Mouse (Mus musculus) limb, embryonic 10.5 days (tissue): ENCODE data around the gene Olfr974. TPM values are rescaled to one million over a fixed set of nuclear protein-coding genes. Genes with fewer than 3 reads are reported as not detected.
"Not testable (repeated sequence)": the region's sequence is repeated elsewhere in the genome, so short reads cannot be mapped to it uniquely, and the experiment has no call there.

ENCODE experiments used
- DNase-seq: peaks from one replicate; pipeline ENCODE4 v3.0.0-alpha.2; 2017; ENCODE audit warnings: low spot score
- H3K27ac ChIP-seq: fragments of 300-500 bp; sonication (generic); 2 replicates; pipeline ENCODE4 v1.5.1; 2016; ENCODE audit warnings: mild to moderate bottlenecking
- H3K27me3 ChIP-seq: fragments of 300-500 bp; sonication (generic); 2 replicates; pipeline ENCODE4 v1.6.1; 2016; ENCODE audit warnings: low read depth, mild to moderate bottlenecking; ENCODE audit not compliant: poor library complexity, severe bottlenecking
- H3K36me3 ChIP-seq: fragments of 300-500 bp; sonication (generic); 2 replicates; pipeline ENCODE4 v1.6.1; 2016; ENCODE audit warnings: mild to moderate bottlenecking, moderate library complexity
- H3K4me1 ChIP-seq: fragments of 300-500 bp; sonication (generic); 2 replicates; pipeline ENCODE4 v1.6.1; 2016
- H3K4me3 ChIP-seq: fragments of 300-500 bp; sonication (generic); 2 replicates; pipeline ENCODE4 v1.5.1; 2016; ENCODE audit warnings: mild to moderate bottlenecking, moderate library complexity
- H3K9me3 ChIP-seq: fragments of 300-500 bp; sonication (generic); replicated peaks from 2 replicates; pipeline ENCODE4 v1.6.1; 2016; ENCODE audit warnings: mild to moderate bottlenecking
- WGBS: fragments of 180-500 bp; shearing (Covaris S2); methylation state at CpG from one replicate; pipeline ENCODE4 v1.1.7; 2016; 5-methylcytosine and 5-hydroxymethylcytosine counted together
- polyA plus RNA-seq: library from polyadenylated mRNA; unstranded; fragments of >200 nt; fragmentation: Nextera tagmentation; extraction: Ambion mirVana; gene quantifications from 2 replicates; pipeline ENCODE4 v1.2.1, GENCODE M21; 2016

The Olfr974 gene
- not detected in 2 replicates for polyA plus RNA-seq

DNA sequence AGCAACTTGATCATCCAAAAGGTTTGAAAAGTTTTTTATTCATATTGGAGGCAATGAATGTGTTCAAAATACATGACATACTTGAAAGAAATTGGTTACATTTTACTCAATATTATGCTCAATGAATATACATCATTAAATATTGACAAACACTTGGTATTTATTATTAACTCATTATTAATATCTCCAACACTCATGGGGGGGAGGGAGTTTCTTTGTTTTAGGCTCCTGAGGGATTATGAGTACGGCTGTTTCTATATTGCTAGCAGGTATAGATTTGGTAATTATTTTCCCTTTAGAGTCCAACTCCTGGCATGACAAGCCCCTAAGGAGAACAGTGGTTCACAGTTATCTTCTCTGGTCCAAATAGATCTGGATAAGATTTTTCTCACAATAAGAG is at the start of gene Olfr974:
Gene Olfr974 (plus strand): TSS at position 301 of the 400 bp plus-strand sequence.
- H3K9me3 ChIP-seq = no peaks in the 10 kb centered on the region
- no peak within 1 kb of the TSS for H3K27ac ChIP-seq
- H3K36me3 ChIP-seq = no peaks in the 10 kb centered on the region
- H3K4me1 ChIP-seq = no peaks in the 10 kb centered on the region
- 95% methylated on average over 1 of the region's 1 CpGs for WGBS
- no peaks in the 10 kb centered on the region for H3K27me3 ChIP-seq
- DNase-seq = no peak
- H3K4me3 ChIP-seq = no peak within 1 kb of the TSS

DNA sequence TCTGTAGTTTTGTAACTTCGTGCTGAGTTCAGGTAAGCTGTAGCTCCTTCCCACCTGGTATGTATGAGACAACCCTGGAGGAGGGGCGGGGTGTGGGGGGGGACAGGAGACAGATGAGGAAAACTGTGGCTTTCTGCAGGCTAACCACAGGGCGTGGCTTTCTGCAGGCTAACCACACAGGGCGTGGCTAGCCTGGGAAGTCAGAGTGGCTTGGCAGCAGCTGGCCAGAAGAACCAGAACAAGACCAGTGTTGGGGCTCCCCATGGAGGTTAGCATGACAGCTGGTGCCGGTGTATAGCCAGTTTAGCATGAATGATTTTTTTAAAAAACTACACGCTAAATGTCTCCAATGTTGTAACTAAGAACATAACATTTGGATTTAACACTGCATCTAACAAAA is 32.2 kb upstream of the Olfr974 start:
- Histone ChIP-seq H3K4me3 (no peak overlapping the region), H3K27me3 (no peaks in the 10 kb centered on the region), H3K36me3 (no peaks in the 10 kb centered on the region), H3K27ac (no peak overlapping the region), H3K4me1 (no peaks in the 10 kb centered on the region), H3K9me3 (no peaks in the 10 kb centered on the region)
- WGBS = 77% methylated on average over 6 of the region's 6 CpGs
- no peak for DNase-seq

DNA sequence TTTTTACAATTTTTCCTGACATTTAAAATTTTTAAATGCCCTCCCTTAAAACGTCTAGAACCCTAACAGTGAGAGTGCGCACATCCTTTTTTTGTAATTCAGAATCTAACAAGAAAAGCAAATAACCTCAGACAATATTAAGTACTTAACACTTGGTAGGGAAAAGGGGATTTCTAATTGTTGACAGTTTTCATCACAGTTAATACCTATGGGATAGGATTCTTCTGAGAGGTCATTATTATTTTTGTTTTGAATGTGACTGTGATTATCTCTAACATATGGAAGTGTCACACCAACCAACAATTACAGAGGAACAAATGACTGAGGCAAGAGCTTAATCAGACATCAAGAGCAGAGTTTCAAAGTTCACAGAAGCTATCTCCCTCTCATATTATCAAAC is 30.3 kb upstream of the Olfr974 start, which contains the start of gene Olfr229:
Gene Olfr229 (plus strand): TSS at position 301 of the 400 bp plus-strand sequence.
- WGBS = 78% methylated on average over 2 of the region's 2 CpGs
- H3K4me3 ChIP-seq = no peak within 1 kb of the TSS
- no peaks in the 10 kb centered on the region for H3K36me3 ChIP-seq
- no peak for DNase-seq
- no peaks in the 10 kb centered on the region for H3K4me1 ChIP-seq
- H3K27me3 ChIP-seq = no peaks in the 10 kb centered on the region
- no peak within 1 kb of the TSS for H3K27ac ChIP-seq
- H3K9me3 ChIP-seq = no peaks in the 10 kb centered on the region

DNA sequence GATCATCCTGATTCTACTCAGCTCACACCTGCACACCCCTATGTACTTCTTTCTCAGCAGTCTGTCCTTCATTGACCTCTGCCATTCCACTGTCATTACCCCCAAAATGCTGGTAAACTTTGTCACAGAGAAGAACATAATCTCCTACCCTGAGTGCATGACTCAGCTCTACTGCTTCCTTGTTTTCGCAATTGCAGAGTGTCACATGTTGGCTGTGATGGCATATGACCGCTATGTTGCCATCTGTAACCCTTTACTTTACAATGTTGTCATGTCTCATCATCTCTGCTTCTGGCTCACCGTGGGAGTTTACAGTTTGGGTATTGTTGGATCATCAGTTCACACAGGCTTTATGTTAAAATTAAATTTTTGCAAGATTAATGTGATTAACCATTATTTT is 27.4 kb upstream of the Olfr974 start:
- no peak overlapping the region for H3K27ac ChIP-seq
- H3K27me3 ChIP-seq = no peaks in the 10 kb centered on the region
- WGBS = 92% methylated on average over 3 of the region's 3 CpGs
- no peaks in the 10 kb centered on the region for H3K36me3 ChIP-seq
- no peaks in the 10 kb centered on the region for H3K4me1 ChIP-seq
- no peak for DNase-seq
- H3K9me3 ChIP-seq = no peaks in the 10 kb centered on the region
- H3K4me3 ChIP-seq = no peak overlapping the region

DNA sequence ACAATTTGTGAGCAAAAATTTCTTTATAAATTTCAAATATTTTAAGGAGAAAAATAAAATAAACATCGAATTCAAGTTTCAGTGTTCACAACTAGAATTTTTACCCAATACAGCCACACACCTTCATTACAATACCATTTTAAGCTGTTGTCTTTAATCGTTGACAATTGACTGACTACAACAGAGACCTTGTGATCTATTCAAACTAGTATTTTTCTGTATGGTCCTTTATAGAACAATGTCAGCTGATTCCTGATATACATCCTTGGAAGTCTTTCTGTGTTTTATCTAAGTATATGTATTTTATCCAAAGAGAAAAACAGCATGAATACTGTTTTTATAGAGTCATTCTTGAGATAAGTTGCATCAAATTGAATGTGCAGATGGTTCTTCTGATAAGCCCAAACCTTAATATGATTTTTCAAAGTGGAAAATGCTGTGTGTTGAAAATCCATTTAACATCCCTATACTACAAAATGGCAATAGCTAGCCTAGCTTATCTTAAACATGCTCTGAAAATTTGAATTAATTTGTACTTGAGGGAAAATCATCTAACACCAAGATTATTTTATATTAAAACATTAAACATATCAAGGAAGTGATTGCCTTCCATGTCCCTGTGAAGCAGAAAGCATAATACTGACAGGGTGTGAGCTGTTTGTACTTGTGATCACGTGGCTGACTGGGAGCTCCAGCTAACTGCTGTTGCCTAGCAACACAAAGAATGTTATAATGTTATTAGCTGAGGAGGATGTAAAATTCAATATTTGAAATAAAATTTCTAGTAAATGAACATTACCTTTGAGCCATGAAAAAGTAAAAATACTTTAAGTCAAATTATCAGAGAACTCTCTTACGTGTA is 9.1 kb upstream of the Olfr974 start:
- H3K27me3 ChIP-seq, H3K4me3 ChIP-seq, H3K9me3 ChIP-seq, H3K36me3 ChIP-seq, DNase-seq, H3K4me1 ChIP-seq, H3K27ac ChIP-seq: not testable (repeated sequence)
- no CpG with 5 or more reads among the region's 4 CpGs for WGBS

DNA sequence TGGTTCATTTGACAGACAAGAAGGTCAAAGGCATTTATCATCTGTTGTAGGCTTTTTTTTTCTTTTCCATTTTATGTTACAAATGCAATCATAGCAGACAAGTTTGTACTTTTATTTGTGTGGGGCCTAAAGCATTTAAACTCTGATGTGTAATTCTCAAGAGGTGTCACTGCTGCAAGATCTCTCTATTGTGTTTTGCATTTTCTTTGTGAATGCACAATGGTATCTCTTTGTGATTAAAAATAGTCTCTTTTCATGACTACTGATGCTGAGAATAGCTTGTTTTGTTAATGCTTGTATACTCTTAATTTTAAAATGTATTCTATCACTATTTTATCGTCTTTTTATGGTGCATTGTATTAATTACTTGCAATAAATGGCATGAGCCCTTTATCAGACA is 8.5 kb upstream of the Olfr974 start:
- H3K4me1 ChIP-seq, DNase-seq, H3K4me3 ChIP-seq, H3K36me3 ChIP-seq, H3K9me3 ChIP-seq, H3K27ac ChIP-seq, H3K27me3 ChIP-seq: not testable (repeated sequence)
- 76% methylated on average over 1 of the region's 1 CpGs for WGBS

DNA sequence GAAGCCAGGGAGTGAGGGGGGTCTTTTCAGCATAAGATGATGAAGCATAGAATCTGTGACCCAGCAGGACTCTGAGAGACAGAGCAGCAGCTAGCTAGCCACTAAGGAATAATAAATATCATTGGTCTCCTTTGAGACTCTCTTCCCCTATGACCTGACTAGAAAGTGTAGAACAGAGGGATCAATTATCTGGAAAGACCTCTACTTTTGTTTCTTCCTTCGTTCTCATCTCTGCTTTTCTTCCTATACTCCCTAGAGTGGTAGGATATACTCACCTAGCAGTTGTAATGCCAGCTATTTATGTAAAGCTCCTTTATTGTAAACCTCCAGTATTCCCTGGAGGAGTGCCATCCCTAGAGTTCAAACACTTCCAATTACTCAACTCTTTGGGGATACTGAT is 14.6 kb downstream of the Olfr974 start, which contains the start of gene Olfr975:
Gene Olfr975 (minus strand): TSS at position 101 of the 400 bp plus-strand sequence.
- H3K27me3 ChIP-seq = no peaks in the 10 kb centered on the region
- WGBS = 74% methylated on average over 1 of the region's 1 CpGs
- no peak within 1 kb of the TSS for H3K27ac ChIP-seq
- H3K4me1 ChIP-seq = no peaks in the 10 kb centered on the region
- DNase-seq = no peak
- no peaks in the 10 kb centered on the region for H3K36me3 ChIP-seq
- H3K4me3 ChIP-seq = no peak within 1 kb of the TSS
- no peaks in the 10 kb centered on the region for H3K9me3 ChIP-seq

DNA sequence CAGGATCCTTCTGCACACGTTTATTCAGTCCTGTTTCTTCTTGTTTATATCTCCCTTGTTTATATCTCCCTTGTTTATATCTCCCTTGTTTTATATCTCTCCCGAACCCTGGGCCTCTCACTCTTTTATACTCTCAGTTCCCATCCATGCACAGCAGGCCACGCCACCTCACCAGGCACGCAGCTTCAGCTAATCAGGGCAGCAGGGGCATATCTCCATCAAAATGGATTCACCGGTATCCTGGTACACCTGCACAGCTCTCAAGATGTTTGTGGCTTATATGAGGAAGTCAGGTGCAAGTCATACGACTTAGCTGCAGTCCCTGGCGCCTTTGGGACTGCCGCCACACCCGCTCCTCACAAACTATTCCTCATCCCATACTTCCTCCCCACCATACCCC is 23.7 kb downstream of the Olfr974 start, which contains the start of gene Olfr976:
Gene Olfr976 (minus strand): TSS at position 101 of the 400 bp plus-strand sequence.
- not testable (repeated sequence) for DNase-seq, H3K27ac ChIP-seq, H3K4me1 ChIP-seq, H3K4me3 ChIP-seq, H3K9me3 ChIP-seq, H3K36me3 ChIP-seq, H3K27me3 ChIP-seq
- WGBS = 86% methylated on average over 8 of the region's 9 CpGs

DNA sequence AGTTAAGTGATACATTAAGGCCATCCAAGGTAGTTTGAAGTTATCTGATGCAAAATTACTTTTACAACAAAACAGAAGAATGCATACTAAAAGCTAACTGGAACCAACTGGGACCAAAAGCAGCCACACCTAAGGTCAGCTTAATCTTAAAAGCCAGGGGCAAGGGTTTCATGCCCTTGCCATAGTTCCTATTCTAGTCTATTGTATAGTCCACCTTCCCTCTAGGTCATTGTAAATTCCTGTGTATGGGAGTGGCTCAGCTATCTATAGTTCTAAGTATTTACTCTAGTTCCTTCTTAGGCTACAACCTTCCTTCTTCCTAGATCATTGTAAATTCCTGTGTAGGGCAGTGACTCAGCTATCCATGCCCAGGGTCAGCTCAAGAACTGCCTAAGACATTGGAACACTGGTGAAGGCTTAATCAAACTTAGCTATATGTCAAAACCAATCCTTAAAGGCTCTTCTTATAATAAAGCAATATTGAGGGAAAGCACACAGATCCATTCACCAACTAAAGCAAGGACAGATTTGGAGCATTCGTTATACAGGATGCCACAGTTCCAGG is 39.4 kb downstream of the Olfr974 start:
- not testable (repeated sequence) for H3K36me3 ChIP-seq, H3K27ac ChIP-seq, H3K4me1 ChIP-seq, DNase-seq, H3K4me3 ChIP-seq, H3K27me3 ChIP-seq, H3K9me3 ChIP-seq
- 91% methylated on average over 1 of the region's 1 CpGs for WGBS

DNA sequence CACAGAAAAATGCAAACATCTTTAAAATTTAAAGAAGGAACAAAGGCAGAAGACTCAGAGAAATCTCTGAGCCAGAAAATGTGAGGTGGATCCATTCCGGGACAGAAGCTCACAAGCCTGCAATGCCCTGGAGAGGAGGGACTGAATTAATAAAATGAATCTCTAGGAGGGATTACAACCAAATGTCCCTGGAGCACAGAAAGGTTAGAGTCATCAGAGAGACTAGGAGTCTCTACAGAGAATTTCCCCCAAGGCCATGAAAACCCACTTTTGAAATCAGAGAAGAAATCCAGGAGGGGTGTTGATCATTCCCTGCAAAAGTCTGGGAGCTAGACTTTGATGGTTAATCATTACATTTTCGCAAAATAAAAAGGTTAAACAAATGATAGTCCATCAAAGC is 54.5 kb downstream of the Olfr974 start, which contains the start of gene Olfr978:
Gene Olfr978 (plus strand): TSS at position 301 of the 400 bp plus-strand sequence.
- DNase-seq = no peak
- Histone ChIP-seq H3K27me3 (no peaks in the 10 kb centered on the region), H3K27ac (no peak within 1 kb of the TSS), H3K9me3 (no peaks in the 10 kb centered on the region), H3K4me1 (no peaks in the 10 kb centered on the region), H3K4me3 (no peak within 1 kb of the TSS), H3K36me3 (no peaks in the 10 kb centered on the region)
- 86% methylated on average over 2 of the region's 2 CpGs for WGBS

Other genes with a start within 250 kb of the Olfr974 start
- not detected in 2 replicates for gene Olfr149, start 230.4 kb upstream of the Olfr974 start, polyA plus RNA-seq
- not detected in 2 replicates for gene Olfr965, start 226.1 kb upstream of the Olfr974 start, polyA plus RNA-seq
- not detected in 2 replicates for gene Olfr150, start 206.5 kb upstream of the Olfr974 start, polyA plus RNA-seq
- not detected in 2 replicates for gene Olfr967, start 191.3 kb upstream of the Olfr974 start, polyA plus RNA-seq
- not detected in 2 replicates for gene Olfr968, start 154.2 kb upstream of the Olfr974 start, polyA plus RNA-seq
- not detected in 2 replicates for gene Olfr969, start 146.6 kb upstream of the Olfr974 start, polyA plus RNA-seq
- gene Olfr970, start 128.6 kb upstream of the Olfr974 start, polyA plus RNA-seq = not detected in 2 replicates
- gene Olfr971, start 100.6 kb upstream of the Olfr974 start, polyA plus RNA-seq = not detected in 2 replicates
- not detected in 2 replicates for gene Olfr972, start 71.1 kb upstream of the Olfr974 start, polyA plus RNA-seq
- not detected in 2 replicates for gene Olfr229, start 30.2 kb upstream of the Olfr974 start, polyA plus RNA-seq
- not detected in 2 replicates for gene Olfr975, start 14.5 kb downstream of the Olfr974 start, polyA plus RNA-seq
- not detected in 2 replicates for gene Olfr976, start 23.6 kb downstream of the Olfr974 start, polyA plus RNA-seq
- not detected in 2 replicates for gene Olfr978, start 54.6 kb downstream of the Olfr974 start, polyA plus RNA-seq
- gene Olfr979, start 66.0 kb downstream of the Olfr974 start, polyA plus RNA-seq = not detected in 2 replicates
- not detected in 2 replicates for gene Olfr980, start 72.1 kb downstream of the Olfr974 start, polyA plus RNA-seq
- not detected in 2 replicates for gene Olfr981, start 84.0 kb downstream of the Olfr974 start, polyA plus RNA-seq
- gene Olfr982, start 136.3 kb downstream of the Olfr974 start, polyA plus RNA-seq = not detected in 2 replicates
- not detected in 2 replicates for gene Olfr983, start 156.1 kb downstream of the Olfr974 start, polyA plus RNA-seq
- not detected in 2 replicates for gene Olfr984, start 176.7 kb downstream of the Olfr974 start, polyA plus RNA-seq
- gene Olfr985, start 192.7 kb downstream of the Olfr974 start, polyA plus RNA-seq = not detected in 2 replicates
- not detected in 2 replicates for gene Tmem225, start 210.6 kb downstream of the Olfr974 start, polyA plus RNA-seq
- gene Olfr986, start 243.4 kb downstream of the Olfr974 start, polyA plus RNA-seq = not detected in 2 replicates